Mouse (Mus musculus) left cerebral cortex, postnatal 25 days (tissue): ENCODE results near the gene Sipa1l2. TPM values are rescaled to one million over a fixed set of nuclear protein-coding genes. Genes with fewer than 3 reads are reported as not detected.

ENCODE experiments used
- DNase-seq, 2 experiments: peaks; one replicate each; pipeline ENCODE4 v3.0.0; 2022; ENCODE audit warnings: low spot score in 2 of 2, mixed read lengths in 1 of 2
- intact Hi-C: fragments of 180-260 bp; cut with DNase I; formaldehyde crosslinking; loops from one replicate; pipeline ENCODE4 v1.15.1; 2025
- total RNA-seq, 2 experiments: library from RNA; stranded (reverse); gene quantifications; 2 replicates each; pipeline ENCODE4 v1.2.3; 2021

Sipa1l2 gene
- total RNA-seq, 2 experiments from 2014 or later: 39.6 to 40.6 TPM

DNA sequence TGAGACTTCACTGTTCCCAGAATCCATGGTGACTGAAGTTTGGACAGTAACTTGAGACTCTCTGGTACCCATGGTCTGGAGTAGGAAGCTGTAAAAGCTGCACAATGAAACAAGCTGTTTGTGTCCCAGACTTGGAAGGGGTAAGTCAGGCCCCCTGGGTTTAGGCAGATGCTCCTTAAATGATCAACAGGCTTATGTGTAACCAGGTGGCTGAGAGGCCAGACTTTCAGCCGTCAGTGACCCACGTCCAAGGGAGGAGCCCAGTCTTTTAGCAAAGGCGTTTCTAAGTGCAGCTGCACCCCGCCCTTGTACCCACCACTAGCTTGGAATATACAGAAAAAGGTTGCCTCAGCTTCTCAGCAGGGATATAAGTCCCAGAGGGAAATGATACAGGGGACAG lies 19.0 kb downstream of the Sipa1l2 start:
- intact Hi-C loops: no loop called here
- DNase-seq: no peak

DNA sequence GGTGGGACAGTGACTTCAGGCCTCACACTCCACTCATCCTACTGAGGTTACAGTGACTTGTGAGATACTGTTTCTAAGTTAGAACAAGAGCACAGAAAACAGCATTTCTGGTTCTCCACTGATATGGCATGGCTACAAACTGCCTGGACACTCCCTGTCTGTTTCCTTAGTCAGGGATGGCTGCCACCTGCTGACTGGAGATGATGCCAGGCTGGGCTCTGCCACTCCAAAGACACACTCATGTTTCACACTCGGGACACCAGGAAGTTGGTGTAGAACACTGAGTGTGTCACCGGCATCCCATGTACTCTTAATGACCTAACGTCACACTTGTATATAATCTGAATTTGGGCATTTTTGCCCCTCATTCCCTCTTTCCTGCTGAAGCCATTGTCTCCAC lies 22.3 kb downstream of the Sipa1l2 start:
- no peak for DNase-seq
- intact Hi-C loops: no loop called here

DNA sequence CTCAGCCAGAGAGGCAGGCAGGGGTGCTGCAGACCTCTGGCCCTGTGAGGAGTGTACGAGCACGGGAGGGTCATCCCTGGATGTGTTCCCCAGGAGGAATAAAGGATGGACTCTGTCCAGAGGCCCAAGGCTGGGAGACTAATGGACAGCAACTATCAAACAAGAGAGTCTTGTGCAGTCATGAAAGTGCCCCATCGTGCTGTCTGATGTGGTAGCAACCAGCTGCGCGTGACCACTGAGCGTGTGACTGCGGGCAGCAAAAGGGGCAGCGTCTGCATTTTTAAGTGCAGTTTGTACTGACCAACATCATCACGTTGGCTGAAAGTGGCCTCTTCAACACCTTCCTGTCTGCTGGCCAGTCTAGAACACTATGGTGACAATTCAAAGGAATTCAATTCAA lies 23.7 kb downstream of the Sipa1l2 start:
- intact Hi-C loops: no loop called here
- no peak for DNase-seq

DNA sequence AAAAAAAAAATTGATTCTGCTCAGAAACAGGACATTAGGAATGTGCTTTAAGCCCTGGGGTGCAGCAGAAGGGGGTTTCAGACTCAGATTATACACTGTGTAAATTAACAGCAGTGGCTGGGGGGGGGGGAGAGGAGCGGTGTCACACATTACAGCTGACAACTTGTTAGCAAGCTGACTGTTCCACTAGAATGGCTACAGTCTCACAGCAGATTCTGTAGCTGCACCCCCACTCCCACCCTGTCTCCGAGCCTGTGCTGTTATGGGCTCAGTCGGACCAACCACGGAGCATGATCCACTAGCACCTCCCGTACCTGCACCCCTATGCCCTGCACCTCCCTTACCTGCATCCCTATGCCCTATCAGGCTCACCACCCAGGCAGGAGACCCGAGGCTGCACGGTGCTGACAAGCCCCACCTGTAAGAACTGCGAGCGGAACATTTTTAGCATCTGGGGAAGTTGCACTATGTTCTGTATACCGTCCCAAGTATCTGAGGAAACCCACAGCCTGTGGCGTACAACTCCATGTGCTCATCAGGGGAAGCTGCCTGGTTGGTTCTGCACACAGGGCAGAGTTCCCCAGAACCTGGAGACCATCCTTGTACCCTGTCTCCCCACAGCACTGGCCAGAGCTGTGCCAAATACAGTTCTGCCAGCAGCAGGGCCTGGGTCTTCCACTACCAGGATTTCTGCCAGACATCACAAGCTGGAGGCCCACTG lies 26.6 kb downstream of the Sipa1l2 start:
- no peak for DNase-seq
- intact Hi-C loops: no loop called here

DNA sequence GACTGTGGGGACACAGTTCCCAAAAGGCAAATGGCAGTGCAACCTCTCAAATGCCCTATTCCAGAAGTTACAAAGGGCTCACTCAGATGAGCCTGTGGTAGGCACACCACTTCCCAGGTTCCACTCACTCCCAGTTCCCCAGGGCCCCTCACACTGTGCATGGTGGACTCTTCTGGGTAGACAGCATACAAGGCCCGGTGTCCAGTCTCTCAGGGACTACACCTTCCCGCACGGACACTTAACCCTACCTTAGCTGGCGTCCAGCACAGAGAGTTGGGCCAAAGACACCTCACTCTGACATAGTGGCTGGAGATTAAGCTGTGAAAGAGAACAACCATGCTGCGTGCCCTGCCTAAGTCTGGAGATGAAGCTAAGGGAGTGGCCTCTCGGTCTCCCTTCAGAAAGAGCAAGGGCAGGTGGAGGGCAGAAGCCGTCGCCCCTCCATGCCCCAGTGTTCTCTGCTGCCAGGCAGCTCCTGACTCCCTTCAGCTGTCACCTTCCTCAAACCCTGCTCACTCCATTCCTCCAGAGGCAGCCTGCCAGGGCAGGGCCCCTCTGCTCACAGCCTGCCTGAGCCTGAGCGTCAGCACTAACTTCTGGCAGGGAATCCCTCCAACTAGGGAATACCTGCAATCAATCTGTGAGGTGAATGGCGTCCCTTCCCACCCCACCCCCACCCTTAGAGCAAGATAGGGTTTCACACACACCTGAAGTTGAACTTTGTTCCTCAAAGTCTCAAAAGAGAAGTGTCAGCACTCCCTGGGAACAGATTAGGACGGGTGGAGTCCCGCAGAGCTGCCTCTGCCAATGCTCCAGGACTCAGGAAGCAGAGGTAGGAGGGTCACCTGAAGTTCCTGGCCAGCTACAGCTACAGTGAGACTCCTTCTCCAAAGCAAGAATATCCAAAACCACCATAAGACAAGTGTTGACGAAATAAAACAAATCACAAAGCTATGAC lies 30.3 kb downstream of the Sipa1l2 start:
- intact Hi-C loops: no loop called here
- DNase-seq: no peak

DNA sequence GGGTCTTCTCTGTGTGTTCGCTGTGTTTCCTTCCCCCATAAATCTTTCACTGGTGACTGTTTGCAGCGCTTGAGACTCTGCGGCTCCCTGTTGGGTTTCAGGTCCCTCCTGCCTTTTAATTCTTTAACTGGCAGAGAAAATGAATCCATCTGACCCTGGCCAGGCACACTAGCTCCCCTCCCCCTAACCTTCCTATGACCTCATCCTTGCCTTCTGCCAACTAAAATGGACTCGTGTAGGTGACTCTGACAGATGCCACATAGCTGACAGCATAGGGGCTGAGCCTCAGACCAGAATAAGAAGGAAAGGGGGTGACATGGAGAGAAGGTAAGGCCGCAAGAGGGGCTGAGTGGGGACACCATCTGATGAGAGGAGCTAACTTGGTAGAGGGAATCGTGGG lies 31.3 kb downstream of the Sipa1l2 start:
- DNase-seq: no peak
- intact Hi-C loops: no loop called here

DNA sequence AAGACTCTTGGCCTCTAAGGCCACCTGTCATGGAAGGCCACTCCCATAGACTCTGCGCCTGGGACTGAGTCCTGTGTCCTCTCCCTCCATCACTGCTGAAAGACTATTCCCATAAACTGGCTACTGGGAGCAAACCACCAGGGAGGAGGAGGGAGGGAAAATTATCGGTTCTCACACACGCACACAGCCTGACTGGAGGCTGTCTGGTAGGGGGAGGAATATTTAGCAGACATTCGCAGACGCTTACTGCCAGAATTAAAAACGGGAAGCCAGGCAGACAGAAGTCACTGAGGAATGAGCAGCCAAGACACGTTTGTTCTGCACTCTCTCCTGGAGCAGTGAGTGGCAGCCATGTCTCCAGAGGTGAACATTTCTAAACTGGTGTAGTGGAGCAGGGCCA lies 35.9 kb downstream of the Sipa1l2 start:
- intact Hi-C loops: no loop called here
- peak; percentile 41 to 82 for DNase-seq

DNA sequence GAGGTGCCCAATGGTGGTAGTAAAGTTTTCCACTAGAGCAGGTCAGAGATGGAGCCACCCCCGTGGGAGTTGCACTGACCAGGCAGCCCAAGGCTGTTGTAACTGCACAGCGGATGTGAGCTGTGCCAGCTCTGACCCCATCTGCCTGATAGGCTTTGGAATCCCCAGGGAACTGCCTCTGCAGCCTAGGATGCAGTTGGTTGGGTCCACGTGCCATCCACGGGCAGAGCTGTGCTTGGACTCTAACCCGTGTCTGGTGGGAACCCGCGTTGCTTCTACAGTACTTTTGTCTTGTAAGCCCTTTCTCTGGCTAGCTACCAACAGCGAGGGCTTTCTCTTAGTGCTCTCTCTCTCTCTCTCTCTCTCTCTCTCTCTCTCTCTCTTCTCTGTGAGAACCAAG lies 36.7 kb downstream of the Sipa1l2 start:
- intact Hi-C loops: no loop called here
- DNase-seq: no peak

DNA sequence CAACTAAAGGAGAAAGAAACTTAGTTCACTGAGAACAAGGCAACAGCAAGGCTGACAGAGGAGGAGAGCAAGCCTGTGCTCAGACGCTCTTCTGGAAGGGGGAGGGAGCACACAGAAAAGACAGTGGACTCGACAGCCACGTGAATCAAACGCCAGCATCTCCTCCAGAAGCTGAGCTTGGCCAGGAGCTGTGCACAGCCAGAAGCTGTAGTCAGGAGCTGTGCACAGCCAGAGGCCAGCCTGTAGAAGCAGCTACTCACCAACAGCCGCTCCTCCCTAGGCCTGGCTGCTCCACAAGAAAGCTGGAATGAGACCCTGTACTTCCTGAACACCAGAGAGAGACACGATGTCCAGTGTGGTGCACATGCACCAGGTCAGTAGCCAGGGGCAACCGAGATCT lies 37.4 kb downstream of the Sipa1l2 start:
- peak in 1 of 2 experiments; percentile 23 for DNase-seq
- intact Hi-C loops: no loop called here

DNA sequence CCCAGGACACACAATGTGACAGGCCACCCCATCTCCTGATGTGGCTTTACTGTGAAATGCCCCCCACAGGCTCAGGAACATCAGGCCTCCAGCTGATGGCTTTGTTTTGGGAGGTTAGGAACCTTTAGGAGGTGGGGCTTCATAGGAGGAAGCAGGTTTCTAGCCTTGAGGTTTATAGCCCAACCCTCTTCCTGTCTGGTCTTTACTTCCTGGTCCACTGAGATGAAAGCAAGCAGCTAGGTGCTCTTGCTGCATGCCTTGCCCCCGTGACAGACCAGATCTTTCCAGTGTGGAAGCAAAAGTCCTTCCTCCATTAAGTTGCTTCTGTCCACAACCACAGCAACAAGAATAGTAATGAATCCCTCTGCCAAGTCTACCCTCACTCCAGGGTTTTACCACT lies 38.0 kb downstream of the Sipa1l2 start:
- DNase-seq: no peak
- intact Hi-C loops: no loop called here

DNA sequence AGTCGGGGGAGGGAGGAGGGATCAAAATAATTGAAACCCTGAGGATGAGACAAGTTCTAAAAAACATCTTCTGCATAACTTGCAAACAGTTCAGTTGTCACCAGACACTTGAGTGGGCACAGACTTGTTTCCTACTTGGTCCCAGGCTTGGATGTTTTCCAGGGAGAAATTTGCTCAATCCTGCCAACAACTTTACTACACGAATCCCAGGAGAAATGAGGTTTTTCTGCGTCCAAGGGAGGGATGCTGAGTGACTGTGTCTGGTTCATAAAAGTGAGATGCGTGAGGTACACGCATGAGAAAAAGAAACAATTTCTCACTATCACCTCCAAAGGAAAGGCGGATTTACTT lies 38.5 kb downstream of the Sipa1l2 start:
- peak; percentile 45 to 69 for DNase-seq
- intact Hi-C loops: no loop called here

DNA sequence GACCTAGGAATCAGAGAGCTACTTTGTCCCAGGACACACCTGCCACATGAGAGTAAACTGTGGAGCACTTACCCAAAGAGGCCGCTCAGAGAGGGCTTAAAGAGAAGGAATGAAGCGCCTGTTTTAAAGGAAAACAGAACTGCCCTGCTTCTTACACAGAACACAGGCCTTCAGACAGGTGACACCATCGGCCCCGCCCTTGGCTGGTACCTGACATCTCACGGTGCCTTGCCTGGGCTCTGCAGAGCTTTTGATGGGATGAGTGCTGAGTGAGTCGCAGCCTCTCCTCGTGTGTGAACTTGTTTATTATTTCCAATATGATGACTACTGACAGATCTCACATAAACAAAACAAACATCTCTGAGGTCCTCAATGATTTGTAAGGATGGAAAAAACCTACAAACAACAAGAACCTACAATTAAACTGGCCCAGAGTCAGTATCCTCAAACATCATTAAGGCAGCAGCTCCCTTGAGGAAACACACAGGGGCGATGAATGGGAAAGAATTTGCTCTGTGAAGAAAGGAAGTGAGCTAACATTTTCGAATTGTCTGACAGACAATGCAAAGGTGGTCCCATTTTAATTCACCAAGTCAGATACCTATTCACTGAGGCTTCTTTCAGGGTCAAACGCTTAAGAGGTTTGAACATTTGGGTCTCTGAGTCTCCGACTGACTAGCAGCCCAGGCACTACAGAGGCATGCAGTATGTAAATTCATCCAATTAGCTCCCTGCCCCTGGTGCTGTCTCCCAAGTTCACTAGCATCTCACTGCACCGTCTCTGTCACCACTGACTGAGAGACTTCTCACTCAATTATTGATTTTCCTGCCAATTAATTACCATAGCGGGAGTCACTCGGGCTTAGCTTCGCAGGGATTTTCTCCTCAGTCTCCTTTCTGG lies 39.2 kb downstream of the Sipa1l2 start:
- no peak for DNase-seq
- intact Hi-C loops: no loop called here

DNA sequence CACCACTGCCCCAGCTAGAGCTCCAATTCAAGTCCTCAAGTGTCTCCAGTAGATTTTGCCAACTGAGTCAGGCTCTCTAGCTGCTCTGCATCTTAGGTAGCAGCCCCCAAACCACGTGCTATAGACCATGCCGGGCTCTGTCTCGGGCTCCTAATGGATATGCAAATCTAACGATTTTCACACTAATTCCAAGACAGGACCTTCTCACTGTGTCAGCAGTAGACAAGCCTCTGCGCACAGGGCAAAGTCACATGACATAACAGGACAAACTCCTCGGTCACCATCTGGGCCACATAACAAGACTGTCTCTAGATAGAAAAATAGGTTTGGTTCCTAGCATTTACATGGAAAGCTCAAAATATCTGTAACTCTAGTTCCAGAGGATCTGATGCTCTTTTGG lies 40.6 kb downstream of the Sipa1l2 start:
- intact Hi-C loops: no loop called here
- DNase-seq: no peak

DNA sequence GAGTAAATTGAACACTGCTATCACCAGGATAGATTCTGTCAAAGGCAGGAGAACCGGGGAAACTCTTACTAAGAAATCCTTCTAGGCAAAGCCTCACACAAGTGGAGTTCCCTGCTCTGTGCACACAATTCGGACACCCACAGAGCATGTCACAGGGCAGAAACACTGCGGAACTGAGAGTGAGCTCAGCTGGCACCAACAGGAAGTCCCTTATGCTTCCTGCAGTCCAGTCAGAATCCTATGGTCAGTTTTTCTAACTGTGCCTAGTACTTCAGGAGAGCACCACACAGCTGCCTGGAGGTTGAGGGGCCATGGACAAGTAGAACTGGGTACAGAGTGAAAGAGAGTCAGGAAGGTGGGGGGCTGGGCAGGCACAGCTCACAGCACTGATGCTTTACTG lies 41.7 kb downstream of the Sipa1l2 start:
- intact Hi-C loops: no loop called here
- DNase-seq: no peak

DNA sequence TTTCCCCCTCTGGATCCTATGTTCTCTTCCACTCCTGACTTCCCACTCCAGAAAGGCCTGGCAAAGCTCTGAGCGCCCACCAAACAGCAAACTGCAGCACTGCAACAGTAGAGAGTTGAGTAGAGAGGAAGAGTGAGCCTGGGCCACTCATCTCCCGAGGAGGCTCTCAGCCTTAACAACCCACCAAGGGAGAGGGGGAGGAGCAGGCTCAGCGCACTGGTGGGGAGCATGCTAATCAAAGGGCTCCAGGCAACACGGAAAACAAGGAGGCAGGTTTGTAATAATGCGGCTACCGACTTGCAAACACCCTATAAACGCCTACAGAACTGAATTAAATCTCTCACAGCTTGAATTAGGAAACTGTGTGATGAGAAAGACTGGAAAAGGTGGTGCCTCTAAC lies 42.6 kb downstream of the Sipa1l2 start:
- DNase-seq: no peak
- intact Hi-C loops: no loop called here

DNA sequence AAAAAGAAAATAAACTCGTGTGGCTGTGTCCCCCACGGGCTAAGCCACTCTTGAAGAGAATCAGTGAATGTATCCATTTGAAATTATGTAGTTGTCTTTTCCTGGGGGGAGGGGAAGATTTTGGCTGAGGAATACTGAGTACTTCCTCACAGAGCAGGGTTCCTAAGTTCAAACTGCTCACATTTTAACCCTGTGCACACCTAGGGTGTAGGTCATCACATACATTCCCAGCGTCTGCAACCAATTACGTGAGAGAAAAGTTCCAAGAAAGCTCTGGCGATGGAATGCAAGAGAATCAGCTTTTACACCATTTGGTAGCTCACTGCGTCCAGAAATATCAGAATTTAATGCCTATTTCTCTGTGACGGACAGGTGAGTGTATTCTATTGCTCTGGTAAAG lies 43.0 kb downstream of the Sipa1l2 start:
- intact Hi-C loops: no loop called here
- DNase-seq: no peak

DNA sequence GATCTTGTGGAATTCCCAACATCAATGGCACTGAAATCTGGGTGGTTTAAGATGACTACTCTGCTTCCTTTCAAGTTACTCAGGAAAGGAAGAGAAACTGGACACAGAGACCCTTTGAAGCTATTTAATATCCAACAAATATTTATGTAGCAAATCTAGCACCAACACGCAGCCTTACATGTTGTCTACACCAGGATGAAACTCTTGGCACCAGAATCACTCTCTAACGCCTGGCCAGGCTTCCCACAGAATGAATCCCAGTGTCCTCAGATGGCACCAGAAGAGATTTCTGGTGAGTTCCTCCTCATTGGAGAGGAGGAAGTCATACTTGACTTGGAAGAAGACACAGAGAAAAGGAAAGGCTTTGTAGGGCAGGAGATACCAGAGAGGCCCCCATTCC lies 45.1 kb downstream of the Sipa1l2 start:
- intact Hi-C loops: no loop called here
- DNase-seq: no peak

DNA sequence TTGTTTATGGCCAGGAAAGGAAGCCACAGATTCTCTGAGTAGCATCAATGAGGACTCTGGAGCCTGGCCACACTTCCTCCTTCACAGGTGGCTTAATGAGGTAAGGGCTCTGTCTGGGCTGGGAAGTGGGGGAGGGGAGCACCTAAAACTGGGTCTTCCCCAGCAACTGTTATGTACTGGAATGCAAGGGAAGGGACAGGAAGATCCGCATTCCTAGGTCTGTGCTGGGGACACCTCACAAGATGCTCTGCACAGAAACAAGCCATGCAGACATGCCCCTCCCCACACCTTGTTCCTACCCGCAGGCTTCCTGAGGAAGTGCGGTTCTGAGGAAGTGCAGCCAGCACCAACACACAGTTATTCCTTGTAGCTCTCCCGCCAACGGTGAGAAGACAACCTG lies 46.4 kb downstream of the Sipa1l2 start:
- DNase-seq: no peak
- intact Hi-C loops: no loop called here

DNA sequence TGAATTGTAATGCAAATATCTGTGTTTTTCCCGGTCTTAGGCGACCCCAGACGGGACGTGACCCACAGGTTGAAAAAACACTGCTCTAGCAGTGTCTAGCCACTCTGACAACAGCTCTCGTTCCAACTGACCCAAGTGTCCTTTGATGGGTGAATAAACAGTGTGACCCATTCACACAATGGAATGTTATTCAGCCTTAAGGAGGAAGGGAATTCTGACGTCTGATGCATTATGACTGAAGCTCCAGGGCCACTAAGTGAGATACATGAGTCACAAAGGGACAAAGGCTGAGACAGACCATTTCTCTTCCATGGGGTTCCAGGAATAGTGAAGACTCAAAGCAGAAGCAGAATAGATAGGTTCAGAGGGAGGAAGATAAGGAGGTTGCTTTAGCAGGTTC lies 47.5 kb downstream of the Sipa1l2 start:
- intact Hi-C loops: no loop called here
- DNase-seq: no peak

DNA sequence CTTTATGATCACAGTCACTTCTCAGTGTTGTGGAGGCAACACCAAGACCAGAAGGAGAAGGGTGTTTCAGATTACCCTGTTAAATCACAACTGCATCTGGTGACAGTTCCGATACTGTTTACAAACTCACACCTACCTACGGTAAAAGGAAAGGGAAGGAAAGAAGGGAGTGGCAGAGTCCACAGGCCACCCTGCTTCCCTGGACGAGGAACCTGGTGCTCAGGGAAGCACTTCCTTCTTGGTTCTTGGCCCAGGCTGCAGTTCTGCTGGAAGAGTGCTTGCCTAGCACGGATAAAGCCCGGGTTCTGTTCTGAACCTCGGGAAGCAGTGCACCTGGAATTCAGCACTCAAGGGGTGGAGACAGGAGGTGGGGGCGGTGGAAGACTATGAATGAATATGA lies 48.5 kb downstream of the Sipa1l2 start:
- DNase-seq: no peak
- intact Hi-C loops: no loop called here
